Mouse (Mus musculus) layer of hippocampus, adult 18-20 months (tissue): ENCODE results near the gene Taar3. TPM values are rescaled to one million over a fixed set of nuclear protein-coding genes. Genes with fewer than 3 reads are reported as not detected.

Experiments
- DNase-seq, 2 experiments: peaks; one replicate each; pipeline ENCODE4 v3.0.0; 2022; ENCODE audit warnings: low spot score in 2 of 2
- long read RNA-seq: library from polyadenylated mRNA; stranded (forward); transcript quantifications from one replicate; pipeline ENCODE4 v2.0.0, GENCODE M21; 2021
- total RNA-seq, 2 experiments: library from RNA; stranded (reverse); gene quantifications; 2 replicates each; pipeline ENCODE4 v1.2.3; 2021

Taar3 gene
- not detected for total RNA-seq
- long read RNA-seq = 0 reads

DNA sequence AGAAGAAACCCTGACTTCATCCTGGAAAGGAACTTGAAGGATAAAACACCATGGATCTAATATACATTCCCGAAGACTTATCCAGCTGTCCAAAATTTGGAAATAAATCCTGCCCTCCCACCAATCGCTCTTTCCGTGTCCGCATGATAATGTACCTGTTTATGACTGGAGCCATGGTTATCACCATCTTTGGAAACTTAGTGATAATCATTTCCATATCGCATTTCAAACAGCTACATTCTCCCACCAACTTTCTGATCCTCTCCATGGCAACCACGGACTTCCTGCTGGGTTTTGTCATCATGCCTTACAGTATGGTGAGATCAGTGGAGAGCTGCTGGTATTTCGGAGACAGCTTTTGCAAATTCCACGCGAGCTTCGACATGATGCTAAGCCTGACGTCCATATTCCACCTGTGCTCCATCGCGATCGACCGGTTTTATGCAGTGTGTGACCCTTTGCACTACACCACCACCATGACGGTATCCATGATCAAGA is at the start of gene Taar3:
Gene Taar3, plus strand, starts transcription at position 51 of the 498 bp plus-strand sequence.
- DNase-seq = peak in 1 of 2 experiments; percentile 18

DNA sequence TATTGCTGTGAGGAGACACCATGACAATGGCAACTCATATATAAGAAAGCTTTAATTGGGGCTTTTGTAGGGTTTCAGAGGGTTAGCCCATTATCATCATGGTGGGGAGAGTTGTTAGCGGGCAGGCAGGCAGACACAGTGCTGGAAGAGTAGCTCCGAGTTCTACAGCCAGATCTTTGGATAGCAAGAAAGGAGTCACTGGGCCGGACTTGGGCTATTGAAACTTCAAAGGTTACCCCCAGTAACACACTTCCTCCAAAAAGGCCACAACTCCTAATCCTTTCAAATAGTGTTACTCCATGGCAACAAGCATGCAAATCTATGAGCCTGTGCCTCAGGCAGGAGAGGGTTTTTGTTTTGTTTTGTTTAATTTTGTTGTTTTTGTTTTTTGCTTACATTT is 48.2 kb upstream of the Taar3 start:
- DNase-seq = no peak

DNA sequence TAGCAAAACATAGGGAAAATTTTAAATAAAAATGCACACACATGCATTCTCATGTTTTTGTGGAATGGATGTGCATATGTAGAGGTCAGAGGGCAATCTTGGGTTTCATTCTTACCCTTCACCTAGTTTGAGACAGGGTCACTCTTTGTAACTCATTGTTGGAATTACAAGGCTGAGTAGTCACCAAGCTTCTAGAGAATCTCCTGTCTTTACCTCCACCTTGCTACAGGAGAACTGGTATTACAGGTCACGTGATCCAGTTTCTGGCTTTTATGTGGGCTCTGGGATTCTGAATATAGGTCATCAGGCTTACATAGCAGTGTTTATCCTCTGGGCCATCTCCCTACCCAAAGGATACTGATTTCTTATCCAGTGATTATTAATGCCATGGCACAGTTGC is 43.7 kb upstream of the Taar3 start:
- no peak for DNase-seq

DNA sequence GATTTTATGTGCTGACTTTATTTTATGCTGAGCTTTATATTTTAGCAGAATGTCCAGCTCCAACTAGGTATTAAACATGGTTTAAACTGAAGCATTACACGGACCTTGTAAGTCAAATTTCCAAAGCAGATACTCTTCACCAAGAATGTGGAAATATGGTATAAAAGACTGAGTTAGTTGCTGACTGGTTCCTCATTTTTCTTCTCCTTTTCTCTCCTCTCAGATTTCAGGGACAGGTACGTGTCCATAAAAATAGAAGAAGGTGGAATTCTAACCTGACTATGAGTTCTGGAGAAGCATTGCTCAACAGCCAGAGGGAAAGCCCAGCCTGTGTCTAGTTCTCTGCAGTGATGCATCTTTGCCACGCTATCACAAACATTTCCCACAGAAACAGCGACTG is 29.3 kb upstream of the Taar3 start, which contains the start of gene Taar1:
Gene Taar1, plus strand, starts transcription at position 301 of the 400 bp plus-strand sequence.
- DNase-seq = no peak

DNA sequence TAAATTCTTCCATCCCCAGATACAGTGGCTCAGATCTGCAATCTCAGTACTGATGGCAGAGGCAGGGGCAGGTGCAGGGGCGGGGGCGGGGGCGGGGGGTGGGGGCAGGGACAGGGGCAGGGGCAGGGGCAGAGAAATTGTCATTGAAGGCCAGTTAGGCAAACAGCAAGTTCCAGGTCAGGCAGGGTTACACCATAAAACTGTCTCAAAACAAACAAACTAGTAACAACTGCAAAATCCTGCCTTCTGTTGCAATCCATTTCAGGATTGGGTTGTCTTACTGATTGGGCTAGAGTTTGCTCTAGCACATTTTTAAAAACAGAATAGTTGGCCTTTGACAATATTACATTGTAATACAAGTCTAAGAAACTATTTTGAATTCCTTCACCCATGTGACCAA is 26.9 kb upstream of the Taar3 start:
- DNase-seq = no peak

DNA sequence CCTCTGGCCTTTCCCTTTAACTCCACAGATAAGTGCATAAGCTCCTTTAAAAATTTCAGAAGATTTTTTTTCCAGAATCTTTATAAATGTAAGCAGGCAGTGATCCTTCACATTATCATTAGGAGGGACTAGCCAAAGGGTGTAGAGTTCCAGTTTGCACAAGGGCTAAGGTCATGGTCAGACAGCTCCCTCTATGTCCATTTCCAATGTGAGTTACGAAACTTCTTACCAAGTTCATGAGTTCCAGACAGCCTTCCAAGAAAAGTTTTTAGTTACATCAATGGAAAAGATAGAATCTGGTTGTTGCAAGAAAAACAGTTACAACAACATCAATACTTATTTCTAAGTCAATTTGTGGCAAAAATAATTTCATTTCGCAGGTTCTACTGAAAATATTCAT is 25.4 kb upstream of the Taar3 start:
- no peak for DNase-seq

DNA sequence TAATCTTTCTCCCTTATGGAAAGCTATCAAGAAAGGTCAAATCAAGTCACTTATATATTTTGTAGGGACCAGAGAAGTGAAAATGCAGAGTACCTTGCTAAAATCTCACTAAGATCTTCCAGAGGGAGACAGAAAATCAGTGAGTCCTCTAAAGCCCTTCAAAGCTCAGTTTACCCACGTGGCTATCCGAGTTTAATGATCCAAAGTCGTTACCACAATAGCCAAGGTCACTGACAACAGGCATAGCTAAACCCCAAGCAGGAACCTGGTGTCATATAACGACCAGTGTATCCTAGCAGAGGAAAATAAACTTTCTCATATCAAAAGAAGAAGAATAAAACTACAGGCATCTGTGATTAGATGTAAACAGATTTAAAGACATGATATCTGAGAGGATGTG is 11.7 kb upstream of the Taar3 start:
- no peak for DNase-seq

DNA sequence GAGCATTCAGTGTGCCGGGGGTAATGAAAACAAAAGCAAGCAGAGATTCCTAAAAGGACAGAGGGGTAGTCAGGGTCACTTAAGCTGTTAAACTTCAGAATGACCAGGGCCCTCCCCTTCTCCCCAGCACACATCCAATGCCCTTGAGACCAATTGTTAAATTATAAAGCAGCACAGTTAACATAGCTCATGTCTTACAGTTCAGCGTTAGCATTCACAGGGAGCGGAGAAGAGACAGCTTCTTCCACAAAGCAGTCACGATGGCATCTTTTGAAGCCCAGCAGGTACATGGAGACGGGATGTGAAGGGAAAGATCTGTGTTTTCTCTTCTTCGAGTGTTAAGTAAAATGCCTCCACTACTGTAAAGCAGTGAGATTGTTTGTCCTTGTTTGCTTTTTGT is 11.0 kb upstream of the Taar3 start, which contains the start of gene Taar2:
Gene Taar2, plus strand, starts transcription at position 261 of the 400 bp plus-strand sequence.
- DNase-seq = no peak

DNA sequence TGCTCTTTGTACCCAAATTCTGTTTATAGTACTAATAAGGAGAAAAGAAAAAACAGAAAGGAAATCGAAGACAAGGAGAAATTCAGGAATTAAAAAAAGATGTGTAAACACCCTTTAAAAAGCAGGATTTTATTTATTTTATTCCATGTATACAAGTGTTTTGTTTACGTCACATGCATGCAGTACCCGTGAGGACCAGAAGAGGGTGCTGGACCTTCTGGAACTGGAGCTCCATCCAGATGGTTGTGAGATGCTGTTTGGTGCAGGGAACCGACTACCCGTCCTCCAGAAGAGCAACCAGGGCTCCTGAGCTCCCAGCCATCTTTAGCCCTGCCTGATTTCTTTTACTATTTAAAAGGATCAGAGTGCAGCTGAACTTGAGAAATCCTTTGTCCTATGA is 6.9 kb upstream of the Taar3 start:
- DNase-seq = no peak

DNA sequence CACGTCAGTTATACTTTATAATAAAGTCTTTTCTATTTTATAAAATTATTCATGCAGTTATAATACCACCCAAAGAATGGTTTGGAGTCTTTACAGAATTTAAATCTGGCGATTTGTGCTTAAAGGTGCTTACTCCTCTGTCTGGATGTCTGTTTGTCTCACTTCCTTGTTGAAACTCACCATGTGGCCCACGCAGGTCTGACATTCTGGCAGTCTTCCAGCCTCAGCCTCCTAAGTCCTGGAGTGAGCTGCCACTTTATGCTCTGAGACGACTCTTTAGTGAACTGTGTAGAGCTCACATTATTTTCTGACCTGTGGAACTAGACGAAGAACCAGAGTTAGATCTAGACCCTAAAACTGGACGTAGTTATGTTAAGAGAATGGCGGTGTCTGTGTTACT is 1.3 kb upstream of the Taar3 start:
- DNase-seq = no peak

DNA sequence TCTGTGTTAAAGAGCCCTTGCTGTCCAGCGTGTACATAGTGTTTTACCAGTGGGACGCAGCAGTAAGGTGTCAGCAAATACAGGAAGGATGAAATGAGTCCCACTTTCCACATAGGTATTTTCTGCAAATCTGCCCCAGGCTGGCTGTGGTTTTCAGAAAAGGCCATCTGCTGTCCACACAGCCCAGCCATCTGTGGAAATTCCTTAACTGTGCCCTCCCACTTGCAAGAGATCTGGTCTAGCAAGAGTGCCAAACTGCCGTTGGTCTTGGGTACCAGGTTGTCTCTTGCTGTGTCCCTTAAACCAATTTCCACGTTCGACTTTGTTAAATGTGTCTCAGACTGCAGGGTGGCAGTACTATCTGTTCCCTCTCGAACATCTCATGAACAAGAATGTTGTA is 2.4 kb downstream of the Taar3 start:
- DNase-seq = no peak

DNA sequence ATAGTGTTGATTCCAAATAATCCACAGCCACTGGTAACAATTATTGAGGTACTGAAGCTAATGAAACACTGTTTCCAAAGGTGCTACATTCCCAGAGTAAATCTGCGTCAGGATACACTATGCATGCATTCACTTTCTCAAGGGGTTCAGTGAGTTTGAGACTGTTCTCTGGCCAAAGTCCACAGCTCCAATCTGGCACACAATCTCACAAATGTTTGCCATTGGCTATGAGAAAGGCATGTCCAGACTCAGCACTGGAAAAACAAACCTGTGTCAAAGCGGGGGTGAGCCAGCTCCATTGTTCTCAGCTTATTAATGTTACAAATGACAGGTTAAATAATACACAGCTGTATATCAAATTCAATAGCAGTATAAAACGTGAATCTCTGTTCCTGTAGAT is 9.7 kb downstream of the Taar3 start:
- no peak for DNase-seq

DNA sequence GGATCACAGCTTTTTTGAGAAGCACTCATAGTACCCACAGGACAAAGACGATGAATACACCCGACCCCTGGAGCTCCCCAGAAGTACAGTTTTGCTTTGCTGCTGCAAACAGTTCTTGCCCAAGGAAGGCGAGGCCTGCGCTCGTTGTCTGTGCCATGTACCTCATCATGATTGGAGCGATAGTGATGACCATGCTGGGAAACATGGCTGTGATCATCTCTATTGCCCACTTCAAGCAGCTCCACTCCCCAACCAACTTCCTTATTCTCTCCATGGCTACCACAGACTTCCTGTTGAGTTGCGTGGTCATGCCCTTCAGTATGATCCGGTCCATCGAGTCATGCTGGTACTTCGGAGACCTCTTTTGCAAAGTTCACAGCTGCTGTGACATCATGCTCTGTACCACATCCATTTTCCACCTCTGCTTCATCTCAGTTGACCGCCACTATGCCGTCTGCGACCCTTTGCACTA is 11.1 kb downstream of the Taar3 start, which contains the start of gene Taar4:
Gene Taar4, plus strand, starts transcription at position 51 of the 472 bp plus-strand sequence.
- DNase-seq = no peak

DNA sequence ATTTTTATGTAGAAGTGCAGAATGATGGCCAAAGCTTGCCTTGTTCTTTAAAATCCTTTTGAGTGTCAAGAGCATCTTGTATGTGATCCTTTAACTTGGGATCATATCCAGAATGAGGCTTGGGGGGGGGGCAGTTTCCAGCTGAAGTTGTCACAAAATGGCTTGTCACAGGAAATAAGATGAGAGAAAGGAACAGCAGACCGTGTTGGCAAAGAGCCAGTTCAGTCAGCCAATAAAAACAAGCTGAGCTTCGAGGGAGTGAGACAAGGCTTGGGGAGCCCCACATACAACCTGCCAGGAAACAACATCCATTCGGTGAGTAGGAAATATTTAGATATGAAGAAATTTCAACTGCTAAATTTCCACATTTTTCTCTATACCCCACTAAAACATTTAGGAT is 14.1 kb downstream of the Taar3 start:
- DNase-seq = no peak

DNA sequence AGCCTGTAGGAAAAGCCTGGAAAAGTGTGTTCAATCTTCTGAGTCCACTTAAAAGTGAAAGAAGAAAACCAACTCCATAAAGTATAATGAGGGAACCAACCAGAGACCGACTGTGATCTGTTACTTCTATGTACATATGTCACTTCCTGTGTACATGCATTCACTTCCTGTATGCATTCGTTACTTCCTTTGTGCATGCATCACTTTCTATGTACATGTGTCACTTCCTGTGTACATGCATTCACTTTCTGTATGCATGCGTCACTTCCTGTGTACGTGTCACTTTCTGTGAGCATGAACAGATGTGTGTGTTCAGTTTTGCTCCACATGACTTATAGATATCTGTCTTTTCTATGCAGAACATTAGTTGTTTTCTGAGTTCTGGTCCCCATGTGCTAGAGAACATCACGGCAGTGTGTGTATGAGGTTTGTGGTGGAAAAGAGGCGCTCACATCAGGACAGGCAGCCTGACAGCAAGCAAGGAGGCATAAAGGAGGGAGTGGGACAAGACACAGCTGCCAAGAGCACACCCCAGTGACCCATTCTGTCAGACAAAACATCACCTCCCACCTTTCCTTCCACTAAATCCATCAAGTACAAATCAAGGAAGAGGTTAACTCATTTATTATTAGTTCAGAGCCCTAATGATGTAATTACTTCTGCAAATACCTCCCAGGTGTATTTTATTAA is 15.7 kb downstream of the Taar3 start:
- no peak for DNase-seq

DNA sequence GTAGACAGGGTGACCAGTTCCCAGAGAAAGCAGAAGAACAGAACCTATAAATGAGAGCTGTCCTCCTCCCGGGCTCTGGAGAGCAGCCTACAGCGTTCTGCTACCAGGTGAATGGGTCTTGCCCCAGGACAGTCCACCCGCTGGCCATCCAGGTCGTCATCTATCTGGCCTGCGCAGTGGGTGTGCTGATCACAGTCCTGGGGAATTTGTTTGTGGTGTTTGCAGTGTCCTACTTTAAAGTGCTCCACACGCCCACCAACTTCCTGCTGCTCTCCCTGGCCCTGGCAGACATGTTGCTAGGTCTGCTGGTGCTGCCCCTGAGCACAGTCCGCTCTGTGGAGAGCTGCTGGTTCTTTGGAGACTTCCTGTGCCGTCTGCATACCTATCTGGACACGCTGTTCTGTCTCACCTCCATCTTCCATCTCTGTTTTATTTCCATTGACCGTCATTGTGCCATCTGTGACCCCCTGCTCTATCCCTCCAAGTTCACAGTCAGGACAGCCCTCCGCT is 21.4 kb downstream of the Taar3 start, which contains the start of gene Taar5:
Gene Taar5, plus strand, starts transcription at position 51 of the 510 bp plus-strand sequence.
- DNase-seq = no peak

DNA sequence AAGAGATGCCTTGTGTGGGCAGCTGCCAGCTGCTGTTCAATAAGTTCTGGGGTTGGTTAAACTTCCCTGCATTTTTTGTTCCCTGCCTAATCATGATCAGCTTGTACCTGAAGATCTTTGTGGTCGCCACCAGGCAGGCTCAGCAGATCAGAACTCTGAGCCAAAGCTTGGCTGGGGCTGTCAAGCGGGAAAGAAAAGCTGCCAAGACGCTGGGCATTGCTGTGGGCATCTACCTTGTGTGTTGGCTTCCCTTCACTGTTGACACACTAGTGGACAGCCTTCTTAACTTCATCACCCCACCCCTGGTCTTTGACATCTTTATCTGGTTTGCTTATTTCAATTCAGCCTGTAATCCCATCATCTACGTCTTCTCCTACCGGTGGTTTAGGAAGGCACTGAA is 21.9 kb downstream of the Taar3 start:
- no peak for DNase-seq

DNA sequence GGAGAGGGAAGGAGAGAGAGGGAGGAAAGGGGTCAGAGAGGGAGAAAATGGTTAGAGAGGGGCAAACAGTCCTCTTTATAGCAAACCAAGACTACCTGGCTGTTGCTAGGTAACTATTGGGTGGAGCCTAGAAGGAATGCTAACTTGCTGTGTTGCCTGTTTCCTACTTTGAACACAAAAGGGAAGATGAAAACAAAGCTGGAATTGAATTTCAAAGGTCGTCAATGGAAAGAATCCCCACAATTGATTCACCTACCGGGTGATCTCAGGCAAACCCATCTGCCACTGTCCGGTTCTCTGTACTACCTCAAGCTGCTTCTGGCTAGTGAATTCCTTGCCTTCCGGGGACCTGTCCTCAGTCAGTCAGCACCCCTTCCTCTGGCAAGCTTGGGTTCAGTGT is 28.6 kb downstream of the Taar3 start:
- no peak for DNase-seq

DNA sequence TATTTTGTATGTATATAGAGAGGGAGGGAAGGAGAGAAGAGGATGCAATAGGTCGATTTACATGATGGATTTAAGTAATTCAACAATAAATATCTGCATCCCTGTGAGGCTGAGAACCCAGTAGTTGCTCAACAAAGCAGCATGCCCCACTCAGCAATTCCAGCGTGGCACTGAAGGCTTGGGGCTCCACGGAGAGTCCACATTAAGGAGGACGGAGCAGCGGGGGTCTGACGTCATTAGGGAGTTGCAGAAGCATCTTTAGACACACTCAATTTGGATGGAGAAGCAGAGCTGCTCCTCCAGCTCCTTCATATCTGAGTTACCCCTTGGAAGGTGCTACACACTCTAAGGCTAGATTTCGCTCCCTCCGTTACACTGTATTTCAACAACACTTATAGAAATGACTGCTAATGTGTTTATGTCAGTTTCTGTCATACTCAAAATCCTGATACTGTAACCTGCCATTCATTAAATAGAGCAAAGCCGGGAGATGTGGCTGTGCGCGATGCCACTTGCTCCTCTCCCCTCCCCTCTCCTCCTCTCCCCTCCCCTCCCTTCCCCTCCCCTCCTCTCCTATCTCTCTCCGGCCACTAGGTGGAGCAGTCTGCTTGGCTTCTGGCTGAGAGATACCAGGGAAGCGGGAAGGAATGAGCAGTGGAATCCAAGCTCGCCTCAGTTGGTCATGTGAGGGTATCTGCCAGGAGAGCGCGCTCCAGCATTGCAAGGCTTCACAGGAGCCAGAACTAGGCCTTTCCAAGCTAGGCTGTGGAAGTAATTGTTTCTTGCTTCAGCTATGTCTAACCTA is 29.7 kb downstream of the Taar3 start:
- DNase-seq = peak; percentile 54 to 81

DNA sequence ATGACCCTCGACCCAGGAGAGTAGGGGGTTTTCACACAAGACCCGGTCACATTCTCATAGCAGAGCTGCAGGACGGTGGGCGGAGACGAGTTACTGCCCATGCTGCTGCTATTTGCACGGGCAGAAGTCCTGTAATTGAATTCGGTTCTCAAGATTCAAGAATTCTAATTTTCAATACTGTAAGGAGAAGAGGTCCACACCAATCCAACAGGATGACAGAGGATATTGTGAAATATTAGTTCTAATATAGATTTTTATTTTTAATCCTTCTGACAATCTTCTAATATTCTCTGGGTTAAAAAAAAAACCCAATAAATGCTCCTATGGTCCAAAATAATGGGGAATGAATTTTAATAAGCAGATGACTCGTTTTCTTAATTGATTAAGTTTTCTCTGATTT is 36.2 kb downstream of the Taar3 start, which contains the start of gene Taar6:
Gene Taar6, minus strand, starts transcription at position 101 of the 400 bp plus-strand sequence.
- no peak for DNase-seq

DNA sequence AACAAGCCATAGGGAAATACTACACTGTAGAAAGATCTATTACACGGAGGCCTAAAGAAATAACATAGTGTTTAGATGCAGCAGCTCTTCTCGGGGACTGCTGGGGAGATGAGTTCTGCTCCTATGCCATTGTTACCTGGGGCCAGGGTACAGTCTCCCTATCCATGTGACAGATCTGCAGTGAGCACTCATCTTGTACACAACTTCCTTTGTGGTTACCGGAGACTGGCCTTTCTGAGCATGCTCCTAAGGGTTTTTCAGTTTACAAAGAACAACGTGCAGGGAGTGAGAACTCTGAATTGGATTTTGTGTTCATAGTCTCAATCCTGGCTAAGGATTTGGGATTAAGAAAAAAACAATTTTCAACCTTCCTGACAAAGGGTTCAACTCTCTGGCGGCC is 37.1 kb downstream of the Taar3 start:
- no peak for DNase-seq

DNA sequence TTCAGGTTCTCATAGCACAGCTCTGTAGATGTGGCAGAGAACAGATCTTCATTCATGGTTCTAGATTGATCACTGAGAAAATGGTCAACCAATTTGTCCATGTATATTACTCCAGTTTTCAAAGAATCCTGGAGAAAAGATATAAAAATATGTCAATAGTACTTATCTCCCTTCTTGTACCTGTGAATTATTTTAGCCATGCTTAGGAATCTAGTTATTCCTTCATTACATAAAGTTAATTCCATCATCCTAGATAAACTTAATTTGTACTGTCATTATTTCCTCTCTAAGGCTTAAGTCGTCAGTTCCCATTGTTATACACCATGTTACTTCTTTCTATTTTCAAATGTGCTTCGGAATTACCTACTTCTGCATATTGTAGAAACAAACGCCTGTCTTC is 44.0 kb downstream of the Taar3 start, which contains the start of gene Taar7a:
Gene Taar7a, minus strand, starts transcription at position 101 of the 400 bp plus-strand sequence.
- no peak for DNase-seq
